Comparison of ENCODE assay signal across 8 mouse cellular contexts in the genomic region with DNA sequence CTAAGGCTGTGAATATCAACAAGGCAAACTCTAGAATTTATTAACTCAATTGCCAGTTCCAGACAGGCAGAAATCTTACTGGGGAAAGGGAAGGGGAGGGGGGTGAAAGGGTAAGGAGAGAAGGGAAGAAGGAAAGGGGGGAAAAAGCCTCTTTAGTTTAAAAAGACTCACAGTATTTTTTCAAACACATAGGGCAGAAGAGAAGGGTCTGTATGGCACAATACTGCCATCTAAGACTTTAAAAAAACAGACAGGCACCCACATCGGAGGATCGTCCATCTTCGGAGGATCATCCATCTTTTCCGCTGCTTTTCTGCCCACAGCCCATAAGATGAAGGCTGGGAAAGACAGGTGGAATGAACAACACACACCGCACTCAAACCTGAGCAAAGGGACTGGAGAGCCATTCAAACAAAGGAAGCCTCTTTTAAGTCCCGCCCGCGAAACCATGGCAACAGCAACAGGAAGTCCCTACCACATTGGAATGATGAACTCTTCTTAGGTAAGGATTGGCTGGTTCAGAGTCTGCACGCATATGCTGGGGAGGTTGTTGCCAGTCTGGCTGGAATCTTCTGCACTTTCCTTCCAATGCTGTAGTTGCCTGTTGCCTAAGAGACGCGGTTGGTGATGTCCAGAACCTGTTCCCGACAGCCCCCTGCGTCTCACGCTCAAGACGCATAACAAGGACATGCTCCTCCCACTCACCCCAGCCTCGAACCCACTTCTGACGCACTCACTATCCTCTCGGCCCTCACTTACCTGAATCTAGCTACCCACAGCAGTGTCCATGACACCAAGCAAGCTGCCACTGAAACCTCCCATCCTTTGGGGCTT. TPM values are rescaled to one million over a fixed set of nuclear protein-coding genes. Genes with fewer than 3 reads are reported as not detected.
A peak's percentile ranks its signal among the peaks of the same experiment; 100 is the strongest.
DNase-seq lines count a peak whose midpoint lies in the region; ATAC-seq lines count a peak whose summit lies in the region.

No protein-coding gene starts in this region.

- peak overlapping the region; percentile 62 for H3K4me3 ChIP-seq in erythroblast, embryonic 14.5 days (replicated peaks)
- peak overlapping the region; percentile 35 for H3K4me3 ChIP-seq in embryonic facial prominence, embryonic 12.5 days
- peak overlapping the region; percentile 54 for H3K4me3 ChIP-seq in heart, embryonic 10.5 days
- peak overlapping the region; percentile 34 for H3K4me3 ChIP-seq in limb, embryonic 12.5 days (replicated peaks)
- peak overlapping the region; percentile 42 for H3K4me3 ChIP-seq in midbrain, embryonic 13.5 days (replicated peaks)

- no peak for ATAC-seq in erythroblast, adult 5-6 weeks (replicated peaks; ENCODE audit: low FRiP score, poor library complexity, severe bottlenecking)
- ATAC-seq in embryonic facial prominence, embryonic 12.5 days (ENCODE audit: insufficient number of reproducible peaks, insufficient read depth, low FRiP score, low TSS enrichment), result peak; percentile 84
- peak; percentile 88 for ATAC-seq in limb, embryonic 12.5 days (ENCODE audit: insufficient number of reproducible peaks, insufficient read depth, low FRiP score, low TSS enrichment, low read depth)
- ATAC-seq in midbrain, embryonic 13.5 days, result peak; percentile 97

- H3K4me2 ChIP-seq in embryonic facial prominence, embryonic 12.5 days (replicated peaks), result peak overlapping the region; percentile 49
- peak overlapping the region; percentile 52 for H3K4me2 ChIP-seq in limb, embryonic 12.5 days
- peak overlapping the region; percentile 52 for H3K4me2 ChIP-seq in midbrain, embryonic 13.5 days (replicated peaks)

- peak; percentile 82 for DNase-seq in heart, embryonic 10.5 days (ENCODE audit: low spot score)
- DNase-seq in kidney, adult 9 months, result peak; percentile 82
- peak; percentile 39 for DNase-seq in spleen, adult 12 weeks (ENCODE audit: low spot score)

- WGBS in embryonic facial prominence, embryonic 12.5 days, result 26% methylated on average over 18 of the region's 18 CpGs
- WGBS in heart, embryonic 10.5 days, result 30% methylated on average over 18 of the region's 18 CpGs
- WGBS in limb, embryonic 12.5 days, result 22% methylated on average over 18 of the region's 18 CpGs
- 22% methylated on average over 18 of the region's 18 CpGs for WGBS in midbrain, embryonic 13.5 days

- H3K27ac ChIP-seq in embryonic facial prominence, embryonic 12.5 days, result 0 out of 2 replicates have a peak overlapping the region, but pooled peaks have one; percentile 46
- peak overlapping the region; percentile 56 for H3K27ac ChIP-seq in heart, embryonic 10.5 days
- H3K27ac ChIP-seq in limb, embryonic 12.5 days, result peak overlapping the region; percentile 80
- peak overlapping the region; percentile 84 for H3K27ac ChIP-seq in midbrain, embryonic 13.5 days

- H3K9me3 ChIP-seq in erythroblast, embryonic 14.5 days (ENCODE audit: control insufficient read depth, low read length), result no peaks in the 10 kb centered on the region
- H3K9me3 ChIP-seq in embryonic facial prominence, embryonic 12.5 days, result no peaks in the 10 kb centered on the region
- no peaks in the 10 kb centered on the region for H3K9me3 ChIP-seq in heart, embryonic 10.5 days
- no peaks in the 10 kb centered on the region for H3K9me3 ChIP-seq in limb, embryonic 12.5 days
- H3K9me3 ChIP-seq in midbrain, embryonic 13.5 days, result no peaks in the 10 kb centered on the region

- H3K27me3 ChIP-seq in erythroblast, embryonic 14.5 days (ENCODE audit: control insufficient read depth), result no peaks in the 10 kb centered on the region
- no peaks in the 10 kb centered on the region for H3K27me3 ChIP-seq in embryonic facial prominence, embryonic 12.5 days
- no peaks in the 10 kb centered on the region for H3K27me3 ChIP-seq in heart, embryonic 10.5 days (ENCODE audit: insufficient read depth, poor library complexity, severe bottlenecking)
- no peaks in the 10 kb centered on the region for H3K27me3 ChIP-seq in limb, embryonic 12.5 days
- H3K27me3 ChIP-seq in midbrain, embryonic 13.5 days, result no peaks in the 10 kb centered on the region

- no peaks in the 10 kb centered on the region for H3K36me3 ChIP-seq in erythroblast, embryonic 14.5 days (ENCODE audit: control insufficient read depth)
- H3K36me3 ChIP-seq in embryonic facial prominence, embryonic 12.5 days, result no peaks in the 10 kb centered on the region
- no peaks in the 10 kb centered on the region for H3K36me3 ChIP-seq in heart, embryonic 10.5 days
- no peaks in the 10 kb centered on the region for H3K36me3 ChIP-seq in limb, embryonic 12.5 days
- no peaks in the 10 kb centered on the region for H3K36me3 ChIP-seq in midbrain, embryonic 13.5 days

- H3K9ac ChIP-seq in embryonic facial prominence, embryonic 12.5 days, result peak overlapping the region; percentile 38; the same call in 1 of the 2 replicates
- 0 out of 2 replicates have a peak overlapping the region, but pooled peaks have one; percentile 37 for H3K9ac ChIP-seq in limb, embryonic 12.5 days (replicated peaks)
- peak overlapping the region; percentile 65 for H3K9ac ChIP-seq in midbrain, embryonic 13.5 days (replicated peaks)

- peaks cover 16% of the 10 kb centered on the region for H3K4me1 ChIP-seq in erythroblast, embryonic 14.5 days (ENCODE audit: control insufficient read depth)
- H3K4me1 ChIP-seq in embryonic facial prominence, embryonic 12.5 days, result no peaks in the 10 kb centered on the region
- no peaks in the 10 kb centered on the region for H3K4me1 ChIP-seq in heart, embryonic 10.5 days
- no peaks in the 10 kb centered on the region for H3K4me1 ChIP-seq in limb, embryonic 12.5 days (replicated peaks)
- H3K4me1 ChIP-seq in midbrain, embryonic 13.5 days (replicated peaks), result no peaks in the 10 kb centered on the region

RNA-seq across cellular contexts. Expression of a gene that starts 18.2 kb away (rescaled TPM):
- polyA plus RNA-seq in erythroblast, embryonic 14.5 days (2012), result 0.22 and 0.68 TPM in 2 replicates
- 9.4 and 31.5 TPM in 2 replicates for total RNA-seq in erythroblast, adult 5-6 weeks (2015; ENCODE audit: low replicate concordance)
- total RNA-seq in erythroblast, adult 5-6 weeks (2017; ENCODE audit: low replicate concordance), result 10.3 and 19.4 TPM in 2 replicates
- polyA plus RNA-seq in embryonic facial prominence, embryonic 12.5 days (2016; fragmentation: Nextera tagmentation; extraction: Ambion mirVana), result 40.1 and 42.7 TPM in 2 replicates
- 23.9 and 30.0 TPM in 2 replicates for polyA plus RNA-seq in heart, embryonic 10.5 days (2016; fragmentation: Nextera tagmentation; extraction: Ambion mirVana)
- polyA plus RNA-seq in limb, embryonic 12.5 days (2016; fragmentation: Nextera tagmentation; extraction: Ambion mirVana), result 42.0 and 43.8 TPM in 2 replicates
- 65.0 and 69.3 TPM in 2 replicates for polyA plus RNA-seq in midbrain, embryonic 13.5 days (2015; fragmentation: Nextera tagmentation; extraction: Ambion mirVana)

Comparison
In these comparisons a context has a peak if more than half of its experiments do, and no peak if none do; other contexts are left out.
1. RNA of a gene that starts 18.2 kb away (polyA plus RNA-seq): 65.0 to 69.3 TPM in midbrain, embryonic 13.5 days, 42.0 to 43.8 TPM in limb, embryonic 12.5 days, 40.1 to 42.7 TPM in embryonic facial prominence, embryonic 12.5 days and 23.9 to 30.0 TPM in heart, embryonic 10.5 days; 0.22 to 0.68 TPM in erythroblast, embryonic 14.5 days; every median in the first group is over 10 times any median in the second.
2. Peak in every context shown above with its lines, with median percentiles within 50 percentile points of each other: H3K4me3 ChIP-seq, H3K27ac ChIP-seq, H3K4me2 ChIP-seq, H3K9ac ChIP-seq and DNase-seq.